Mouse (Mus musculus) heart, adult 8-10 months (tissue): ENCODE data around the gene Kirrel. TPM values are rescaled to one million over a fixed set of nuclear protein-coding genes. Genes with fewer than 3 reads are reported as not detected.

Experiments
- DNase-seq: peaks from one replicate; pipeline ENCODE4 v3.0.0; 2022; ENCODE audit warnings: low spot score
- total RNA-seq, 4 experiments: library from RNA; stranded (reverse); gene quantifications; 2 replicates each; pipeline ENCODE4 v1.2.4; 2022

The Kirrel gene
- total RNA-seq, 4 experiments from 2014 or later, result 4.8 to 5.5 (median 5.1) TPM

GRCm38 (mm10) chr3:87167621-87168020 lies 6.9 kb downstream of the Kirrel start:
- no peak for DNase-seq

DNA sequence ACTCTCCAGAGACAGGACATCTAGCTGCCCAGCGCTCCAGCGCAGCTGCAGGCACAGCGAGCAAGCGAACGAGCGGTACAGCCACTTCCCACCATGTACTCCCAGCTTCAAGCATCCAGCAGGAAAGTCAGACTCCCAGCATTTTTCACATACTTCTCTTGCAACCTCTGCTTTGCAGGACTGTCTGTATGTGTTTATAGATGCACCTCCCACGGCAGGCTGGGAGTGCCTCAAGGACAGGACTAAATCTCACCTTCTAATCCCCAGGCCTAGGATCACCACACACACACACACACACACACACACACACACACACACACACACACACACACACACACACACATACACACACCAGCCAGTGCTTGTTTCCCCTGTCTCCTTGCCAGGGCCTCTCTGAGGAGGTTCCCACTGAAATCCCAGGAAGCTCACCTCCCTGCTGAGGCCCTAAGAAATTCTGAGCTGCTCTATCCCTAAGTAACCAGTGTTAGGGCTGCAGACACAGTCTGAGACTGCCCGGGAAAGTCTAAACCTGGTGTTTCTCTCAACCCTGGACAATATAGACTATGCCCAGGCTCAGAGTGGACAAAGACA lies 9.2 kb downstream of the Kirrel start:
- DNase-seq, result no peak

GRCm38 (mm10) chr3:87164099-87164815 lies 10.3 kb downstream of the Kirrel start:
- DNase-seq, result no peak

DNA sequence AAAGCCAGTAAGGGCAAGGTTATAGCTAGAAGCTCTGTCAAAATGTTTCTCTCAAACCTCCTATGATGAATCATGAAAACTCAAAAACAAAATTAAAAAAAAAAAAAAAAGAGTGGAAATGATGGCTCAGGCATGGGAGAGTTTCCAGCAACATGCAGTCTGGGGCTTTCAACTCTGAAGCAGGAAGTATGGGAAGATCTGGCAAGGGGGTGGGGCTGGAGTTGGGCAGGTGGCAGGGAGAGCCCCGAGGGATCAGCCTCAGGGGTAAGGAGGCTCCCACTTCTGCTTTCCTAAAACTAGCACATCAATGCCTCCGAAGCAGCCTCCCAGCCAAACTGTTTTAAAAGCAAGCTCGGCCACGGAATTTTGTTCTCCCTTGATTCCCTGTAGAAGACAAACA lies 11.4 kb downstream of the Kirrel start:
- DNase-seq, result no peak

DNA sequence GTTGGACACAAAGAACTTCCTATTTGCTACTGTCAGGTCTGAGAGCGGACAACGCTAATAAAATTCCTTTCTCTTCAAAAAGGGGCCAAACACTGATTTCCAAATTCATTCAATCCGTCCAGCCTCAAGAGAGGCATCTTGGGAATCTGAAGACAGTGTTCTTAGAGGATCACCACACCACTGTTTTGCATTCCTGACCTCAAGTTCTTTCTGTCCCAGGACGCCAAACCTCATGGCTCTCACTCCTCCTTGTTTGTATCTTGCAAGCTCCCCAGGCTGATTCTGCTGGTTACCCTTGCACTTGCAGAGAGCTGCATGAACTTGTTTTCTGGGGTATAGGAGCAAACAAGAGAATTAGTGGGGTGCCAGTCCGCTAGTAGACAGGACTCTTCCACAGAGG lies 12.2 kb downstream of the Kirrel start:
- DNase-seq, result no peak

DNA sequence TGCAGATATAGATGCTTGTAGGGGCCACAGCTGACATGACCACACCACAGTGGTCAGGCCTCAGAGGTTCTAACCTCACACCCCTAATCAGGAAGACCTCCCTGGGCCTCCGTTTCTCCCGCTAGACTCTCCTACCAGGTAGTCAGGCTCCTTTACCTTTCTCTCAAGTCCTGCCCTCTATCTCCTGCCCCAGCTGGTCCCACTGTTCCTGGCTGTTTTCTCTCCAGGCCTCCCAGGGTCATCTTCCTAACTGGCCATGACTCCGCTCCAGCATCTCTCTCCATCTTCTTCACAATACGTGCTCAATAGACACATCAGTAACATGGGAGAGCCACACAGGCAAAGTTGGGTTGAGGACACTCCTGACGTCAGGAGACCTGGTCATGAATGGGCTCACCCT lies 12.9 kb downstream of the Kirrel start:
- no peak for DNase-seq

- no peak for DNase-seq
Measured at GRCm38 (mm10) chr3:87160819-87161509, 13.6 kb downstream of the Kirrel start.

- DNase-seq, result no peak
Measured at GRCm38 (mm10) chr3:87159190-87159589, 15.4 kb downstream of the Kirrel start.

- DNase-seq, result no peak
Measured at GRCm38 (mm10) chr3:87157767-87158291, 16.7 kb downstream of the Kirrel start.

DNA sequence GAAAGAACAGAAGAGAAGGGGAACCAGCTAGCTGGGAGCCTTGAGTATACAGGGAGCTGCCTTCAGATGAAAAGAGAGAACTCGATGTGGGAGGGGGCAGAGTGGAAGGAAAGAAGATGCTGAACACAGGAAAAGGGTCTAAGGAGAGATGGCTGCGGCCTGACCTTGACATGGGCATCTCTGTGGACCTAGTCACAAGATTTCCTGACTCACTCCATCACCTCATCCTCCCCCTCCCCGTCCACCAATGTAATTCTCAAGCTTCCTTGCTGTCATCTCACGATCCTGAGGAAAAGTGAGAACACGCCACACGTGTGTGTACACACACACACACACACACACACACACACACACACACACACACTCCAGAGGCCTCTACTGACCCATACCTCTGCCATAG lies 17.2 kb downstream of the Kirrel start:
- DNase-seq, result no peak

DNA sequence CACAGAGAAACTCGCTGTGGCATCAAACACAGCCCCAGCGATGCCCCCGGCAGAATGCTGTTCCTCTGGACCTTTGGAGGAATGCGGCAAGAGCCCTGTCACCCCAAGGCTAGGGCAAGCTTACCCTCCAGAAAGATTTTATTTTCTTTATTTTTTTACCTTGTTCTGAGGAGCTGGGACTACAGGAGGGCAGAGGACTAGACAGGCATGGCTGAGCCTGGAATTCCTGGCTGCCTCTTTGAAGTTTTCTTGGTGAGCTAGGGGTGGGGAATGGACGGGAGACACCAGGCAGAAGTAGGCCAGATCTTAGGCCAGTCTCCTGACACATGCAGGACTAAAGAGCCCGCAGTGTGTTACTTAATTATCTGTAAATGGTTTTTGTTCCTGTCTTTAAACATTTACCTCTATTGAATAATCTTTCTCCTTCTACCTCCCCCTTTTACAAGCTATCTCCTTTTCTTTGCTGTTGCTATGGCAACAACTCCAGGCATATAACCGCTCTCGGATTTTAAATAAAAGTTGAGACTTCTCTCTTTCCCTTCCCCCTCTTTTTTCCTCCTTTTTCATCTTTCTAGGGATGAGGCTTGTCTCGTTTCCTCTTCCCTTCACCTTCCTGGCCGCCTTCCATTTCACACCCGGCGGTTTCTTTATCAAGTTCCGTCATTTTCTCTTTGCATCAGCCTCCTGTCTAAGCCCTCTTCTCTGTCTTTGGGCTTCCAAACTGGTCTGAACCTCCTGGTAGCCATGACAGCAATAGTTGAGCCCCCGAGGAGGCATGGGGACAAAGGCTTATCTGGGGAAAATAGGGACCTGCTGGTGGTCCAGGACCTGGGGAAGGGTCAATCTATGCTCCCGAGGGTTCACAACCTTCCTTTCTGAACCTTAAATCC lies 19.9 kb downstream of the Kirrel start:
- DNase-seq, result no peak

- DNase-seq, result no peak
Measured at GRCm38 (mm10) chr3:87153038-87153437, 21.5 kb downstream of the Kirrel start.

DNA sequence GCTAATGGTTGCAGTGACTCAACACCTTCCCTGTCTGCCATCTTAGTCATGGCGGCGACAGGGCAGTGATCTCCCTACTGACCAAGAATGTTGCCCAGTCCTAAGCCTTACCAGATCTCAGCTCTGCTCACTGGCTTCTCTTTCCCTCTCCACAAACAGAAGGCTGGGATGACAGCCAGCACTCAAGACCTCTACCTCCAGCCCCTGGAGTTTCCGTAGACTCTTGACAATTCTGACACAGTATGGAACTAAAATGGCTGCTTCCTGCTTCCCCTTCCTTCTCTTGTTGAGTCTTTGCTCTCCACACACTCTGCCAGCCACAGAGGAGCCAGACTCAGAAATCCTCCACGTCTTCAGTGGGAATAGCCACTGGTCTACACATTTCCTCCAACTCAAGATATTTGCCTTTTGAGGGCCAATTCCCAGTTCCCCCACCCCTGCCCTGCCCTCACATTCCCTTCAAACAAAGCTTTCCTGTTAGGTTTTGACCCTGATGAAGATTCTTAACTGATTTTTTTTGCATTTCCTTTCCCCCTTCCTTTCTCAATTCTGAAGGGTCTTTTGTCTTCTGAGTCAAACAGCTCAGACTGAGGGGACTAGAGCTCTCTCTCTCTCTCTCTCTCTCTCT lies 22.3 kb downstream of the Kirrel start:
- no peak for DNase-seq

DNA sequence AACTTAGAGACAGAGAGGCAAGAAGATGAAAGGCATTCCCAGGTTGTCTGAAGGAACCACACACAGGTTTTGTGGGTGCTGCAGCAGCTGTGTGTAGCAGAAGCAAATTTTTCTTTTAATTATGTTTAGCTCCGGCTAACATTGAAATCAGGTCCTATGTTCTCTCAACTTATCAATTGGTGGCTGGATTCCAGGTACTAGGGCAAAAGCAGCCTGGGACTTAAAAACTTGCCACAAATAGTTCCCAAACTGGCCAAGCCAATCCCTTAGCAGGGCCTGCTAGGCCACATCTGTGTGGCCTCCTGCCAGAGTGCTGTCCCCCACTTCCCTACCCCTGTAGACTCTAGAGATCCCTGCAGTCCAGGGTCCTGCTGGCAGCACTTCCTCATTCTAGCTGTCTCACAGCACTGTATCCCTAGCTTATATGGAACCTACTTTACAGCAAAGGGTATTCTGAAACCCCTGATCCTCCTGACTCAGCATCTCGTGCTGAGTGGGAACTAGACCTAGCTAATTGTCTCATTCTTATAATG lies 23.2 kb downstream of the Kirrel start:
- no peak for DNase-seq

GRCm38 (mm10) chr3:87150689-87151244 lies 23.8 kb downstream of the Kirrel start:
- DNase-seq, result peak; percentile 67

- DNase-seq, result no peak
Measured at GRCm38 (mm10) chr3:87150056-87150688, 24.4 kb downstream of the Kirrel start.

GRCm38 (mm10) chr3:87149425-87149824 lies 25.1 kb downstream of the Kirrel start:
- no peak for DNase-seq

DNA sequence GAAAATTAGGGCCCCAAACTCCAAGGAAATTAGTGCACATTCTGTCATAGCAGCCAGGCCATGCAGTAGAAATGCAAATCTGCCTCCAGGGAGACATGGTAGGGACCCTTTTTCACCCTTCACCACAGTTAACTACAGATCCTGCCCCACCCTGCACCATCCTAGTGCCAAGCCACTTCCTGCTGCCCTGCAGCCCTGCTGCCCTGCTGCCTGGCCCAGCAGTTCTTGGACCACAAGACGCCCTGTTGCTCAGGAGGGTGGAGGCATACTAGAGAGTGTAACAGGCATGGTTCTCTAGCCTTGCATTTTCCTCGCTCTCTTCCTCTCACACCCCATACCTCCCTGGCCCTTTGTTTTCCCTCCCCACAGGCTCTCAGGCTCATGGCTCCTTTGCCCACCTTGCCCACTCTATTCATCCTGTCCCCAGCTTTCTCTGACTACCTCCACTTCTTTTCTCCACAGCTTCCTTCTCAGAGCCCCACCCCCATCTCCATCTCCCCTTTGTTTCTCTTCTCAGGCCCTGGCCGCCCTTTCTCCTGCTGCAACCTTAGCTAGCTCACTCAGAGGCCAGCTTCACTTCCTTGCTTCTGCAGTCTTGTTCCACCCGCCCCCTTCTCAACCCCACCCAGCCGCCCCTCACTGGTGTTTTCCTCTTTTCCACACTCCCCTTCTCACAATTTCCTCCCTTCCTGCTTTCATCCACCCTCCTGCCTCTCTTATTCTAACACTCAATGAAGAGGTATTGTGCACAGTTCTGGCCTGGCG lies 29.9 kb downstream of the Kirrel start:
- DNase-seq, result no peak

GRCm38 (mm10) chr3:87140284-87140683 lies 34.3 kb downstream of the Kirrel start:
- no peak for DNase-seq
